Mouse (Mus musculus) right cerebral cortex, postnatal 36 days (tissue): ENCODE results near the gene Crhr1.

Experiments used
- DNase-seq, 2 experiments: peaks; one replicate each; pipeline ENCODE4 v3.0.0; 2022; ENCODE audit warnings: low spot score in 2 of 2, mixed read lengths in 1 of 2

Gene Crhr1

DNA sequence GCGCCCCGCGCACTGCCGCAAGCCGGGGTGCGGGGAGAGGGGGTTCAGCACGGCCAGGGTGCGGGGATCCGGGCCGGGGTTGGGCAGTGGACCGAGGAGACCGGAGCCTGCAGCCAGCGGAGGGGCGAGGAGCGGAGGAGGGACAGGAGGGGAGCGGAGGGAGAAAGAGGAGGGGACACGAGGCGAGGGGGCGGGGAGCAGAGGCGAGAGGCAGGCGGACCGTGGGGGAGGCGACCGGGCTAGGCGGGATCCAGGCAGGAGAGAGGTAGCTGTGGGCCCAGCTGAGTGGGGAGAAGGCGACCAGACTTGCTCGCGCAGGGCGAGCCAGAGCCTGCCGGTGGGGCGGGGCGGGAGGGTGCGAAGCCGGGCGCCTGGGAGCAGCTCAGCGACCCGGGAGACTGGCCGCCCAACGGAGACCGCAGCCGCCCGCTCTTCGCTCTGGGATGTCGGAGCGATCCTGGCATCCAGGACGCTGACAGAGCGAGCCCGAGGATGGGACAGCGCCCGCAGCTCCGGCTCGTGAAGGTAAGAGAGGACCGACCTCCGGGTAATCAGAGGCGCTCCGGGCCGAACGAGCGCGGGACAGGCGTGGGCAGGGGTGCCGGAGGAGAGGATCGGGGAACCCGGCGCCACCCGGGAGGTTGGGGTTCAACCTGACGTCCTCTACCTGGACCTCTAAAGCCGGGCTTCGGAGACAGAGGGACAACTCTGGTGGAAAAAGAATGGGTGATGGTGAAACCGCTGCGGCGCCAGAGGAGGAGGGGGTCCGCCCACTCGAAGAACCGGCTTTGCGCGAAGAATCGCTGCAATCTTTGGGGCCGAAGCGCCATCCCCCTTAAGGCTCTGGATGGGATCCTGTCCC, at the start of gene Crhr1:
TSS of gene Crhr1 (plus strand) at position 276 of the 862 bp plus-strand sequence.
- peak; percentile 21 to 38 for DNase-seq

DNA sequence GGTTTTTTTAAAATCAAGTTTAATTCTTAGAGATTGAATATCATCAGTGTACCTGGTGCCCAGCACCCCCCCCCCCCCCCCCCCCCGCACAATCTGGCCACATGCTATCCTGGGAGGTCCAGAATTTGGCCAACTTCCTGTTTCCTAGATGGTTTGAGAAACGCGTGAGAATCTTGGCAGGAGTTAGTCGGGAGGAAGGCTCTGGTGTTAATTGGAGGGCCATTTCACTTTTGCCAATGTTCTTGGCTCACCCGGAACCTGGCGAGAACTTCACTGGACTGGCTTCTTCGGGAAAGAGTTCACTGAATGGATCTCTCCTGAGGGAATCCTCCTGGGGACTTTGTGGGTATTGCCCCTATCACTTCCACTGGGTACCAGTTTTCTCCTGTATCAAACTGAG, 49.4 kb upstream of the Crhr1 start:
- no peak for DNase-seq

DNA sequence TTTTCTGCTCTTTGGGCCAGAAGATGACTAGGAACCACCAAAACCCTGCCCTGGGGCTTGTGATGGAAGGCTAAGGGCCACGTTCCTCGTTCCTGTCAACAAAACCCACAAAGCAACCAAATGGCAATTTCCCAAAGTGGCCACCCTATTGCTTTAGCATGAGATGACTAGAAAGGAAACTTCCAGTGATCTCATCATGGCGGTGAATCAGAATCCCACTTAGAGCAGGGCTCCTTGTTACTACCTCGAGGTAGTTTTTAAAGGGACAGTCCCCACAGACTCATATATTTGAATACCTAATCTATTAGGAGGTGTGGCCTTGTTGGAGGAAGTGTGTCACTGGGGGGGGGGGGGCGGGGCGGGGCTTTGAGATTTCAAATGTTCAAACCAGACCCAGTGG, 48.9 kb upstream of the Crhr1 start:
- DNase-seq: no peak

DNA sequence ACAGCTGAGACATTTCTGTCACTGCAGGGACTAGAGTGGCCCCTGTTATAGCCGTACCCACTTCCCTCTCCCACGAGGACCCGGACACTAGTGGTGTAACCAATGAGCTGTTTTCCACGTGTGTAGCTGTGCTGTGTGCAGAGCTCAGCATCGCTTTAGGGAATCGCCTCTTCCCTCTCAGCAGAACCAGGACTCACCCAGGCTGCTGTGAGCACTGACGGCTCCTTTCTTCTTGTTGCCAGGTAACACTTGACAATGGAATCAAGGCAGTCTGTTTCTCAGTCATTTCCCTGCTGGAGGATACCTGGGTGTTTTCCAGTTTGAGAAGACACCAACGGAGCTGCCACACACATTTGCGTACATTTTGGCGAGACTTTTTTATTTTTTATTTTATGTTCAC, 44.1 kb upstream of the Crhr1 start:
- no peak for DNase-seq

DNA sequence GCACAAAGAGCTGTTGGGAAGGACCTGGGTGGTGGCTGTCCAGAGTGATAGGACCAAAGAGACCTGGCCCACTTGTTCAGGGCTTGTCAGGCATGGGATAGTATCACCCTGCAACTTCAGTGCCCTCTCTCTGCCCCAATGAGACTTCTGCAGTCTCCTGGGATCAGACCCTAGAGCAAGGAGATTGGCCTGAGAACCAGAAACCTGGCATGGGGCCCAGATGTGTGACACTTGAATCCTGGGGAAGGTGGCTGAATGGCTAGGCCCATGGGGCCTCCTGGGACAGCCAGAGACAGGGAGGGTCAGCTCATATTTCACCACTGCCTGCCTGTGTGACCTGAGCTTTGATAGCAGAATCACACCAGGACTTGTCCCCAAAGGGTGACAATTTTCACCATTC, 41.9 kb upstream of the Crhr1 start:
- no peak for DNase-seq

DNA sequence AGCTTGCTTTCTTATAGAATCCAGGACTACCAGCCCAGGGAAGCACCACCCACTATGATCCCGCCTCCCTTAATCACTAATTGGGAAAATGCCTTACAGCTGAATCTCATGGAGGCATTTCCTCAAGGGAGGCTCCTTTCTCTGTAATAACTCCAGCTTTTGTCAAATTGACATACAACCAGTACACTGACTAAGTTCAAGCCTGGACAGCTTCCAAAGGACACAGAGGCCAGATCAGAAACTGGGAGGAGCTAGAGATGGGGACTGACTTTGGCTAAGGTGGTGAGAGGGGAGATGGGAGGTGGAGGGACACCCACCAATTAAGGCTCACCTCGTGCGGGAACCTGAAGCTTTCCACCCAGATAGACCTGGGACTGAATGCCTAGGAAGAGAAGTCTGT, 37.5 kb upstream of the Crhr1 start:
- DNase-seq: no peak

DNA sequence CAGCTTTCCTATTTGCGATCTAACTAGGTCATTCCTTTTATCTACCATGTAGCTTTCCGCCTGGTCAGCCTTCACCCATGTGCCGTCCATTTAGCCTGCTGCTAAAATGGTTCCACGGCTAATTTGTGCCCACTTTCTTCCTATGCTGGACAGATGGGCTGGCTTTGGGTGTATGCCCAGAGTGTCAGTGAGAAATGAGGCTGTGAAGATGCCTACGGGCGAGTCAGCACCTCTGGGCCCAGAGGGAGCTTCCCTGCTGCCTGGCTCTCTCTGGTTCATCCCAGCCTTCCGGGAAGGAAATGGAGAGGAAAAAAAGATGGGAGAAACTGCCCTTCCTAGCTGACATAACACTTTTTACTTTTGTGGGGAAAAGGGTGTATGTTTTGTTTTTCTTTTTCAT, 36.1 kb upstream of the Crhr1 start:
- no peak for DNase-seq

DNA sequence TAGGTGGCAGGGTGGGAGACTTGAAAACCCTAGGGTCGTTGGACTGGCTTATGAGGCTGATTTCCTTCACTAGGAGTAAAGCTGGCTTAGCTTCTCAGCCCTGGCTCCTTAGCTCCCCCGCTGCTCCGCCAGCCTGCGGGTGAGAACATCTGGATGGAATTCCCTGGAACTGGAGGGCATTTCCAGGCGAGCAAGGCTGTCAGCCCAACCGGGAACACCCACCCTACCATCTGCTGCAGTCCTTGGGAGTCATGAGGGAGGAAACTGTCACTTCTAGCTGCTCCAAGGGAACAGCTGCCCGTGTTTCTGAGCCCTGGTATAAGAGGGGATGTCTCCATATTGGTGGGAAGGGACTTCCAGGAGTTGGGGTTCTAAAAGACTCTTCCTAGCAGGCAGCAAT, 33.1 kb upstream of the Crhr1 start:
- peak; percentile 30 to 65 for DNase-seq

DNA sequence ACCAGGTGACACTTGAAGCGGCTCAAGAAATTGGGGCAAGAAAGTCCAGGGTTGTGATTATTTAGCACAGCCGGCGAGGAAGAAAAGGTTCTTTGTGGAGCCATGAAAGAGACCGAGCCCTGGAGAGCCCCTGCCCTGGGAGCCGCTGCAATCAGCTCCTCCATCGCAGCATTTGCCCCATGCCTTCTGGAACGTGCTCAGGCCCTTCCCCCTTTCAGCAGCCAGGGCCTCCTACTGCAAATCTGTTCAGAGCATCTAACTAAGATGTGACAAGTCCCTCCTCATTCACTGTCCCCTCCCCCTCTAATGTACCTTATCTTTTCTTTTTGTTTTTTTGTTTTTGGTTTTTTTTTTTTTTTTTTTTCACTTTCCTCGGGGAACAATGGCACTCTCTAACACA, 30.0 kb upstream of the Crhr1 start:
- DNase-seq: no peak

DNA sequence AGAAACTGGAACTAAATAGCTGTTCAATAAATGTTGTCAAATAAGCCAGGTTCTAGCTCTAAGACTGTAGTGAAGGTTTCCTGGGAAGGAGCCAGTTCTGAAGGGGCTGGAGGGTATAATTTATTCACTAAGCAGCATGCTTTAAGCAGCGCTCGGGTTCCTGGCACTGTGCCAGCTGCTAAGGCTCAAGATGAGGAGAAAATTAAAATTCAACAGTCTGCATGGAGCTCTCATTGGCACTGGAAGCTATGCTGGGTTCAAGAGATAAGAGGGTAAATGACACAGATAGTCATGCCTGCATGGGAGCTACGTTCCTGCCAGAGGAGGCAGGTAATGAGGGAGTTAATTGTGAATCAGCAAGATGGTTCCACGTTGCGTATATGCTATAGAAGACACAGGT, 26.3 kb upstream of the Crhr1 start:
- DNase-seq: peak; percentile 50 to 52

DNA sequence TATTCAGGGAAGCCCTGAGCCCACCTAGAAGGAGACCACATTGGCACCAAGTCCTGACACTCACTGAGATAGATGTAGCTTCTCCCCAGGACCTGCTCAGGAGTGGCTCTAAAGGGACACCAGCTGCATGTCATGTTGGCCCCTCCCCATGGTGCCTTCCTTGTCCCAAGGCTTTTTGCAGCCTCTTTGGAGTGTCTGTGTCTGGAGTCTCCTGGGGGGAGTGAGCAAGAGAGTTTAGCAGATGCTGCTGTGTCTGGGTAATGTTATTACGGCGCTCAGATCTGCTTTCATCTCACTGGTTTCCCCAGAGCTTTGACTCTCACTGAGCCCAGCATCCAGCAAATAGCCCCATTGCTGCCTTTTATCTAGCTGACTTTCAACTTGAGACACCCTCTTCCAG, 25.7 kb upstream of the Crhr1 start:
- DNase-seq: no peak

DNA sequence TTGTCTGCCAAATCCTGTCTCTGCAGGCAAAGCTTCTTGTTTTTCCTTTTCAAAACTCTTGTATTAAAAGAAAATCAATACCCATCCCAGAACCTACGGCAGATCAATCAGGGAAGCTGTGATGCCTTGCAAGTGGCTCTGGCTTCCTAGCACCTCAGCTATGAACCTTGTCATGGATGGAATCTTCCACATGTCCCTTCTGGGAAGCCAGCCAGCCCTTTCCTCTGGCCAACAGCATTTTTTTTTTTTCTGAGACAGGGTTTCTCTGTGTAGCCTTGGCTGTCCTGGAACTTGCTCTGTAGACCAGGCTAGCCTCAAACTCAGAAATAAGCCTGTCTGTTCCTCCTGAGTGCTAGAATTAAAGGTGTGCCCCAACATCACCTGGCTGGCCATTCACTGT, 22.3 kb upstream of the Crhr1 start:
- no peak for DNase-seq

DNA sequence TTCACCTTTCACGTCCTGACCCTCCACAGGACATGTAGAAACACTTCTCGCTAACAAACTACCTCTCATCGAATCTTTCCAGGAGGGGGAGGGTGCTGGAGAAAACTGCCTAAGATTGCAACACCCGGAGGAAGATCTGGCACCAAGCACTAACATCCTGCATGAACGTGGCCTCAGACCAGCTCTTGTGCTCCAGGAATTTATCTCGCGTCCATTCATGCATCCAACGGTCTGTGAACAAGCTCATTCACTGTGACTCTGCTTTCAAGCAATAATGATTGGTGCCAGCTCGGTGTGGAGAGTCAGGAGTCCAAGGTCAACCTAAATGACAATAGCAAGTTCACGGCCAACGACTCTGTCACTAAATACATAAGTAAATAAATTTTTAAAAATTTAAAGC, 20.8 kb upstream of the Crhr1 start:
- no peak for DNase-seq

DNA sequence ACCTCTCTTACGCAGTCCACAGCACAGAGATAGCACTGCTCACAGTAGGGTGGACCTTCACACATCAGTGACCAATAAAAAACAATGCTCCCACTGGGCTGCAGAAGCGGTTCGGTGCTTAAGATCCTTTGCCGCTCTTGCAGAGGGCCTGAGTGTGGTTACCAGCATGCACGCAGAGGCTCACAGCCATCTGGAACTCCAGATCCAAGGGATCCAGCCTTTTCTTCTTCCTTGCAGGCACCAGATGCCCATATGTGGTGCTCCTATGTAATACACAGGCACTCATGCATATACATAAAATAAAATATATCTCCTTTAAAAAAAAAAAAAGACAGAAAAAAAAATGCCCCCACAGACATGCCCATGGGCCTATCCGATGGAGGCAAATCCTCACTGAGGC, 19.0 kb upstream of the Crhr1 start:
- DNase-seq: no peak

DNA sequence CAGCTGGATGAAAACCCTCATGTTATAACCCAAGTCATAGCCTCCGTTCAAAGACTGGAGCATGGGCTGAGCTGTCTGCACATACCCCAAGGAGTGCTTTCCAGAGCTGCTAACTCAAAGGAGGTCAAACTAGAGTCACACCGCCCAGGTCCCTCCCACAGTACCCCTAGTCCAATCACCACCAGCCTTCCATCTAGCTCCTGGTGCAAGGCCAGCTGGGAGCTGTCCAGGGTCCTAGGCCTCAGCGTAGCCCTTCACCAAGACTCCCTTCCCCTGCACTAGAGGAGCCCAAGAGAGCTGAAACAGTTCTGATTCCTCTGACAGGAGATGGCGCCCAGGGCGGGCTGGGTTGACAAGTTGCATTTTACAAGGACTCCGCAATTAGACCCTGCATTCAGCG, 18.0 kb upstream of the Crhr1 start:
- peak in 1 of 2 experiments; percentile 8 for DNase-seq

DNA sequence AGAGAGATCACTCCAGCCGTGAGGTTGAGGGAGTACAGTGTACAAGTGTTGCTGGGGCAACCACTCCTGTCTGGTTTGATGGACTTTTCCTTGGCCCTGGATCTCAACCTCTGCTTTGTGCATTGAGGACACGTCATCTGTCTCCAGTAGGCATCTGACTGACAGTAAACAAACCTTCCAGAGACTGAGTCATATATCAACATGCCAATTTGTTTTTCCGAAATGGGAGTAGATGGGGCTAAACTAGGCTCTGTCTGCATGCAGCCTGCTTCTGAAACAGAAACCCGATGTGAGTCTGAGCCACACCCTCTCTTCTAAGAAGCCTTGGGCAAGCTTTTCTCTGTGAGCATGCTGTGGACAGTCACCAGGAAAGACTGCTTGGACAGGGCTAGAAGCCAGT, 14.3 kb upstream of the Crhr1 start:
- DNase-seq: no peak

DNA sequence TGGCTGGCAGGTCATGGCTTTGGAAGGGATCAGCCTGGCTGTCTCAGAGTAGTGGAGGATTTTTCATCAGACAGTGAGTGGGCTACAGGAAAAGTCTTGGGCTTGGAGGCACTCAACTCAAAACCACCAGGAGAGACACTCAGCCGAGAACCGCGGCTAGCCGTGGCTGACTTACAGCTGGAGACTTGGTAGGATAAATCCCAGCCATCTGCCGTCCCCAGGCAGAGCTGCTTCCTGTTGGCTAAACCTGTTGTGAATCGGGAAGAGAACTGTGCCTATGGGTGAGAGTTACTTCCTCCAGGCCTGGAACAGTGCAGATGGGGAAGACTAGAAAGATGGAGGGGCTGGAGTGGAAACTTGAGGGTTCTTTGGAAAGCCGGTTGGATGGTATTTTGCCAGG, 9.7 kb upstream of the Crhr1 start:
- no peak for DNase-seq

DNA sequence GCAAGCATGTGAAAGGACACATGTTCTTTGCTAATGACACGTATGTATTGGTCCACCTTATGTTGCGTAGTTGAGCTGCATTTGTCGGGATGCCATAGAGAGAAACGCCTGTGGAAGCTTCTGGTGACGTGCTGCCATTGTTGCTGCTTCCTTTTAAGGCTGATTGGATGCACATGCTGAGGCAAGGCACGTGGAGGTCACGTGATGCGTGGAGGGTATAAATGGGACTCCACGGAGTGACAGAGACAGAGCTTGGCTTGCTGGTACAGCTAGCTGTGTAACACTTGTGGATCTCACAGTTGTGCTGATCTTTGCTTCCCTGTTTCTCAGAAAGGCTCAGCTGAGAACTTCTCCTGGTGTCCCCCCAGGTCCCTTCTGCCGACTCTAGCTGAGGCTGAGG, 9.2 kb upstream of the Crhr1 start:
- no peak for DNase-seq

DNA sequence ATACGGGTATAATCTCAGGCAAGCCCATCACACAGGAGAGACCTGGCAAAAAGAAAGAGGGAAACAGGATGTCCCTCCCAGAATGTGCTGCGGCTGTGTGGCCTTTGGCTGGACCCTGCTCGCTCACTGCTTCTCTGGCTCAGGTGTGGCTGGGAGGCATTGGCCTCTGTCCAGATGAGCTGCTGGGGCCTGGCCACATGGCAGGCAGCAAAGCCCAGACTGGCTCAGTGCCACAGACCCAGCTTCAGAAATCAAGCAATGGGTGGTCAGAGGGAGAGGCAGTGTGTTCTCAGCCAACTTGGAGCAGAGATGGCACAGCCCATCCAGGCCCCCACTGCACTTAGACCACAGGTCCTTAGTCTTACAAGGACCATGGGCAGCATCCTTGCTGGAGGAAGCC, 8.1 kb upstream of the Crhr1 start:
- no peak for DNase-seq

DNA sequence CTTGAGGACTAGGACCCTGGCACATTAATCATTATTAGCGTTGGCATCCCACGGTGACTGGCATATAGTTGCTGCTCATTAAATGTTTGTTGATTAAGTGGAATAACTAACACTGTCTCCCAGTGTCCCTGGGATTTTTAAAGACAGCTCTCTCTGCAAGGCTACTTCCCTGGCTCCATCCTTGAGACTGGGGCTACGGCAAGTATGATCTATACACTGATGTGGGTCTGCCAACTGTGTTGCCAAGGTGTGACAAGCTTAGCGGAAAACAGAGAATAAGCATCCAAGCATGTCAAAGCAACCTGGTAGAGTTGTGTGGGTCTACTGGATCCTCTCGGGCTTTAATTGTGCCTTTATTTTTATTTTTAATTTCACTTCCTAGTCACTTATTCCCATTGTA, 3.2 kb upstream of the Crhr1 start:
- no peak for DNase-seq

DNA sequence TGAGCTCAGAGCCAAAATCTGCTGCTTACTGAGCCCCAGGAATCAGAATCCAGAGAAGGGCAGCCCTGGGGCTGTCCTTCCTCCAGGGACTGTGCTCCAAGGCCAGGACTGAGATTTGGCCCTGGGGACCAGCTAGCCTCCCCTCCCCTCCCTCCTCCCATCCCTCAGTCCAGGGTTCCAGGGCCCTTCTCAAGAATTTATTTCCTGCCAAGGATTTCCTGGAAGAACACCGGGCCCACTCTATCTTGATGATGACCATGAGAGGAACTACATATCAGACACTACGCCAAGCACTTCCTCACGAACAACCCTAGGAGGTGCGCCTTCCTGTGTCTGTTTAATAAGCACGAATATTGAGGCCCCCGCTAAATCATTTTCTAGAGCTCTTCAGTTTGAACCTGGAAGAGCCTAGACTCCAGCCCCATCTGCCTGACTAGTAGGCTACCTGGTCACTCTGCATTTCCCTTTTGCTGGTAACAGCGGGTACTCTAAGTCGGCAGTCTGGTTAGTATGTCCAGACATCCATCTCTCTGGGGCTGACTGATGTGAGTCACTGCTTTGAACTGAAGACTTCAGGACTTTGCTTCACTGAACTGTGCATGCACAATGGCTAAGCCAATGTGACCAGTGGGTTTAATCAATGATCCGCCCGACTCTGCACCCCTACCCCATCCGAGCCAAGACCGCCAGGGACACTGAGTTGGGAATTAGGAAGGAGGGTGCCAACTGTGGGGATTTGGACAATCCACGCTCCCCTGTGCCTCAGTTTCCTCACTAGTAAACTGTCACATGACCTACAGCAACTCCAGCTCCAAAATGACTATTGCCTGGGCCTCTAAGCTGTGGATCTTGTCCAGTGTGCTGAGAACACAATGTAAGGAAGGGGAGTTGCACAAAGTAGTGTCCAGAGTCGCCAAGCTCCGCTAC, 1.7 kb upstream of the Crhr1 start:
- no peak for DNase-seq

DNA sequence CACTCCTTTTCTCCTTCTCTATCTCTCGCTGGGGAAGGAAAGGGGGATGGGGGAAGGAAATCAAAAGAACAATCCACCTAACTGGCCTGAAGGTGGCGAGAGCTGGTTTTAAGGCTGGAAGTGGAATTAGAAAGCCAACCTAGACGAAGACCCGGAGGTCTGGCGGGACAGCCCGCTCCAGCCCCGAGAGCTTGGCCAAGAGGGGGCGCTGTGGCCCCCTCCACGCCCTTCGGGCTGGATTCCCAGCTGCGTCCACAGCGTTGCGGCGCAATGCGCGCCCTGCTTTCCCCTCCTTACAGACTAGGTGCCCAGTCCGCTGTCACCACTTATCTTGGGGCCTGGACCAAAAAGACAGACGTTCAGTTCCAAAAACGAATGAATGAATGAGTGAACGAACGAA, 899 bp upstream of the Crhr1 start:
- DNase-seq: peak in 1 of 2 experiments; percentile 18

DNA sequence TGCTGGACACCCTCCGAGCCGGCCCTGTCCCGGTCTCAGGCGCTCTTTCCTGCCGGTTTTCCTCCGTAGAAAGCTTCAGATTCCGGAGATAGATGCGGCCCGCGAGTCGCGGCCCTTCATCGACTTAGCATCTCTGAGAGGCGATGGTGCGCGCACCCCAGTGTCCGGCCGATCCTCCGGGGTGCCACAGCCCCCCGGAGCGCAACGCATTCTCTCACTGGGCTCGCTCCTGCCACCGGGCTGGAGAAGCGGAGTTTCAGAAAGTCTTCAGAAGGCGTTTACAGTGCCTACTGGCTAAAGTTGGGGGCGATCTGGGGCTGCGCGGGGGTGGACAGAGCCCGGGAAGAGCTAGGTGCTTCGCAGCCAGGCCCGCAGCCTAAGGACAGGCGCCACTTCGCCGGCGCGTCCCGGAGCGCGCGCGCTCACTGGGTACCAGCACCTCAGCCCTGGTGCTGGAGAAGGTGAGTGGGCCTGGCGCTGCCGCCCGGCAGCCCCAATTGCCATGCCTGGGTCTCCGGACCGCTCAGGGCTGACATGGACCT, 858 bp downstream of the Crhr1 start:
- no peak for DNase-seq
